Mouse (Mus musculus): ENCODE results near the gene Bbs9. TPM values are rescaled to one million over a fixed set of nuclear protein-coding genes. Genes with fewer than 3 reads are reported as not detected.

The Bbs9 gene
- polyA plus RNA-seq, 1 experiment from 2014 or later = 3.2 TPM

- ATAC-seq (ENCODE audit: low read depth) (no peak), DNase-seq (no peak)
- H3K9me3 ChIP-seq (replicated peaks) = no peaks in the 10 kb centered on the region
- H3K9ac ChIP-seq = no peak overlapping the region
- no peaks in the 10 kb centered on the region for H3K27me3 ChIP-seq
- WGBS (ENCODE audit: insufficient replicate concordance) = 74% methylated on average over 4 of the region's 4 CpGs
- no peak overlapping the region for H3K4me2 ChIP-seq
- peaks cover 17% of the 10 kb centered on the region for H3K4me1 ChIP-seq (replicated peaks)
- no peak overlapping the region for H3K27ac ChIP-seq
- no peaks in the 10 kb centered on the region for H3K36me3 ChIP-seq
- H3K4me3 ChIP-seq (replicated peaks) = no peak overlapping the region
Measured at GRCm38 (mm10) chr9:22678496-22678895, 203.0 kb downstream of the Bbs9 start.

- H3K27me3 ChIP-seq = no peaks in the 10 kb centered on the region
- WGBS (ENCODE audit: insufficient replicate concordance) = 72% methylated on average over 4 of the region's 4 CpGs
- DNase-seq (no peak), ATAC-seq (ENCODE audit: low read depth) (no peak; the same call in 1 of the 2 replicates)
- H3K9me3 ChIP-seq (replicated peaks) = no peaks in the 10 kb centered on the region
- no peak overlapping the region for H3K4me2 ChIP-seq
- no peak overlapping the region for H3K9ac ChIP-seq
- H3K36me3 ChIP-seq = no peaks in the 10 kb centered on the region
- no peak overlapping the region for H3K27ac ChIP-seq
- H3K4me1 ChIP-seq (replicated peaks) = peaks cover 20% of the 10 kb centered on the region
- no peak overlapping the region for H3K4me3 ChIP-seq (replicated peaks)
Measured at GRCm38 (mm10) chr9:22679485-22679884, 204.0 kb downstream of the Bbs9 start.

GRCm38 (mm10) chr9:22680031-22680430 lies 204.5 kb downstream of the Bbs9 start:
- Histone ChIP-seq H3K9me3 (replicated peaks) (no peaks in the 10 kb centered on the region), H3K27ac (no peak overlapping the region), H3K27me3 (no peaks in the 10 kb centered on the region), H3K4me1 (replicated peaks) (peaks cover 24% of the 10 kb centered on the region), H3K36me3 (no peaks in the 10 kb centered on the region), H3K4me2 (peak overlapping the region; percentile 28), H3K4me3 (replicated peaks) (no peak overlapping the region), H3K9ac (no peak overlapping the region)
- DNase-seq (no peak), ATAC-seq (ENCODE audit: low read depth) (peak; percentile 85)
- 36% methylated on average over 12 of the region's 12 CpGs for WGBS (ENCODE audit: insufficient replicate concordance)

DNA sequence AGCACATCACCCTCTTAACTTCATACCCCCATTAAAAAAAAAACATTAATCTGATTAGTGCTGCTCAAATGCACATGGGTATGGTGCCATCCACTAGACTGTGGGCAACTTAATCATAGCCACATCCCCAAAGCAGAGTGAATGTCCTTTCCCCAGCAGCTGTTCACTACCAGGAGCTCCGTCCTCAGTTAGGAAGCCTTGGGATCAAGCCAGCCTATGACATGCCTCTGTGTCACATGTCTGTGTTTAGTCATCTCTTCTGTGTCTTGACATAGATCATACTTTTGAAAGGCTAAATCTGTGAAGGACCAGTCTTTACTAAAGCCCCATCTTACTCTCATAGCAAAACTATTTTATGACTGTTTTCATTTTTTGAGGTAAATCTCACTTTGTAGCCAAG lies 205.0 kb downstream of the Bbs9 start:
- ATAC-seq (ENCODE audit: low read depth) (no peak), DNase-seq (no peak)
- peak overlapping the region; percentile 28 for H3K4me2 ChIP-seq

GRCm38 (mm10) chr9:22683786-22684185 lies 208.3 kb downstream of the Bbs9 start:
- no peak for ATAC-seq (ENCODE audit: low read depth)
- Histone ChIP-seq H3K36me3 (no peaks in the 10 kb centered on the region), H3K9ac (no peak overlapping the region), H3K27ac (no peak overlapping the region), H3K27me3 (no peaks in the 10 kb centered on the region), H3K4me3 (replicated peaks) (no peak overlapping the region), H3K4me1 (replicated peaks) (peaks cover 22% of the 10 kb centered on the region), H3K4me2 (no peak overlapping the region), H3K9me3 (replicated peaks) (no peaks in the 10 kb centered on the region)
- WGBS (ENCODE audit: insufficient replicate concordance) = 74% methylated on average over 3 of the region's 3 CpGs
- no peak for DNase-seq

More for the DNA sequence above, 205.0 kb downstream of the Bbs9 start:
- no peaks in the 10 kb centered on the region for H3K27me3 ChIP-seq
- no peaks in the 10 kb centered on the region for H3K9me3 ChIP-seq (replicated peaks)
- no peak overlapping the region for H3K27ac ChIP-seq
- H3K9ac ChIP-seq = no peak overlapping the region
- 83% methylated on average over 1 of the region's 1 CpGs for WGBS (ENCODE audit: insufficient replicate concordance)
- H3K4me1 ChIP-seq (replicated peaks) = peaks cover 27% of the 10 kb centered on the region
- H3K4me3 ChIP-seq (replicated peaks) = no peak overlapping the region
- no peaks in the 10 kb centered on the region for H3K36me3 ChIP-seq

- DNase-seq (no peak), ATAC-seq (ENCODE audit: low read depth) (no peak)
- Histone ChIP-seq H3K4me1 (replicated peaks) (peaks cover 9% of the 10 kb centered on the region), H3K27ac (no peak overlapping the region), H3K4me3 (replicated peaks) (no peak overlapping the region), H3K27me3 (no peaks in the 10 kb centered on the region), H3K9ac (no peak overlapping the region), H3K9me3 (replicated peaks) (no peaks in the 10 kb centered on the region), H3K36me3 (no peaks in the 10 kb centered on the region), H3K4me2 (no peak overlapping the region)
- 63% methylated on average over 6 of the region's 6 CpGs for WGBS (ENCODE audit: insufficient replicate concordance)
Measured at GRCm38 (mm10) chr9:22686765-22687472, 211.4 kb downstream of the Bbs9 start.

DNA sequence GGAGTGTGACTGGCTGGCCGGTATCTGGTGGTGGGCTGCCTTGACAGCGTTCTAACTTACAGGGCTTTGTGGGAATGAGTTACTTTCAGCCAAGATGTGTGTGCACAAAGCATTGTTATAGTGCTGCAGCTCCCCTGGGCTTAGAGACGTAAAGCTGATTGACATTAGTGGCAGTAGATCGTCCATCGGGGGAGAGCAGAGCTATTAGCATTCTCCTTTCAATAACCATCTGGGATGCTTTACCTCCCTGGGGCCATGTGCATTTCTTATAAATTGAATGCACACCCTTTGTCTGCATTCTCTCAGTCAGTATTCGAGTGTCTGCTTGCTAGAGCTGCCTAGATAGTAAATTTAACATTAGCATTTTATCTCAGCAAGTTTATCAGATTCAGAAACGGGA lies 214.7 kb downstream of the Bbs9 start:
- no peak overlapping the region for H3K4me2 ChIP-seq
- no peak for ATAC-seq (ENCODE audit: low read depth)
- H3K27me3 ChIP-seq = no peaks in the 10 kb centered on the region
- no peaks in the 10 kb centered on the region for H3K9me3 ChIP-seq (replicated peaks)
- H3K4me1 ChIP-seq (replicated peaks) = peaks cover under 1% of the 10 kb centered on the region
- no peak overlapping the region for H3K9ac ChIP-seq
- H3K4me3 ChIP-seq (replicated peaks) = no peak overlapping the region
- no peak for DNase-seq
- 65% methylated on average over 7 of the region's 7 CpGs for WGBS (ENCODE audit: insufficient replicate concordance)
- H3K36me3 ChIP-seq = no peaks in the 10 kb centered on the region
- H3K27ac ChIP-seq = no peak overlapping the region

DNA sequence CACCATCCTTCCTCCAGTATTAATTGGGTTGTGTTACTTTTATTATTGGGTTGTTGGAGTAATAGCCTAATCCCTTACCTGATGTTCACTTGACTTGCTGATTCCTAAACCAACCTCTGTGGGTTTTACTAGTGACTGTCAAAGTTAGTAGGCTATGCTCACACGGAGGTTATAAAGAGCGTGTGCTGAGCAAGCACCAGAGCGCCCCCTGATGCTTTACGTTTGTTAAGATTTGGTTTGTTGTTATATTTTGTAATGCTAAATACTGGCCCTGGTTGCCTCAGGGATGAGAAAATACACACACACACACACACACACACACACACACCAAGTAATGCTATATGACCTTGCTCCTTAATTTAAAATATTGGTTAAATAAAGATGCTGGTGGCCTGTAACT lies 219.9 kb downstream of the Bbs9 start:
- Histone ChIP-seq H3K27ac (no peak overlapping the region), H3K9ac (no peak overlapping the region), H3K4me2 (no peak overlapping the region), H3K27me3 (no peaks in the 10 kb centered on the region), H3K4me1 (replicated peaks) (no peaks in the 10 kb centered on the region; the same call in 1 of the 2 replicates), H3K36me3 (no peaks in the 10 kb centered on the region), H3K9me3 (replicated peaks) (no peaks in the 10 kb centered on the region), H3K4me3 (replicated peaks) (no peak overlapping the region)
- WGBS (ENCODE audit: insufficient replicate concordance) = 69% methylated on average over 4 of the region's 4 CpGs
- DNase-seq (no peak), ATAC-seq (ENCODE audit: low read depth) (no peak)

DNA sequence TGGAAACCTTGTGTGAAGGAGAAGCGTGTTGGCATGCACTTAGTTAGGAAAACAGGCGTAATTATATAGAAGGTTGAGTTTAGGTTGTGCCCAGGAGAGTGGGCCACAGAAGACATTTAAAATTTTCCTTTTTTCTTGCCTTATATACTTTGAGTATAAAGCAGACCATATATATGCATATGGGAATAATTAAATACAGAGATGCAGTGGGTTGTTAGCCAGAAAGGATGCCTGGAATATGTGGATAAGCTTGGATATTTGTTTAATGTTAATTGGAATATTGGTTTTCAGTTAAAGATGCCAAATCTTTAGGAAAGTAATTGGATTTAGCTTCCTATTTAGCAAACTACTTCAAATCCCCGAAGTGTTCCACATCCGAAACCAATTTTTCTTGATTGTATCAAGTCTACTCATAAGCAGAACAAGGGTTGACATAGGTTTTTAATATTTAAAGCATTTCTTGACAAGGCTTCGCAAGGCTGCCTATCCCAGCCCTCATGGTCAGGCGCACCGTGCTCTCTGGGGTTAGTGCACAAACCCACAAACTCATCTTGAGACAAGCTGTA lies 221.4 kb downstream of the Bbs9 start:
- no peak for ATAC-seq (ENCODE audit: low read depth)
- no peaks in the 10 kb centered on the region for H3K27me3 ChIP-seq
- H3K9me3 ChIP-seq (replicated peaks) = no peaks in the 10 kb centered on the region
- H3K4me2 ChIP-seq = no peak overlapping the region
- no peak overlapping the region for H3K9ac ChIP-seq
- no peak overlapping the region for H3K4me3 ChIP-seq (replicated peaks)
- no peaks in the 10 kb centered on the region for H3K36me3 ChIP-seq
- 77% methylated on average over 7 of the region's 7 CpGs for WGBS (ENCODE audit: insufficient replicate concordance)
- DNase-seq = no peak
- no peak overlapping the region for H3K27ac ChIP-seq
- H3K4me1 ChIP-seq (replicated peaks) = no peaks in the 10 kb centered on the region; the same call in 1 of the 2 replicates

- no peak overlapping the region for H3K4me3 ChIP-seq (replicated peaks)
- H3K9me3 ChIP-seq (replicated peaks) = no peaks in the 10 kb centered on the region
- no peaks in the 10 kb centered on the region for H3K36me3 ChIP-seq
- no peak for DNase-seq
- ATAC-seq (ENCODE audit: low read depth) = no peak
- H3K27me3 ChIP-seq = no peaks in the 10 kb centered on the region
- H3K4me1 ChIP-seq (replicated peaks) = peaks cover 8% of the 10 kb centered on the region
- WGBS (ENCODE audit: insufficient replicate concordance) = 54% methylated on average over 4 of the region's 4 CpGs
- no peak overlapping the region for H3K4me2 ChIP-seq
- no peak overlapping the region for H3K9ac ChIP-seq
- no peak overlapping the region for H3K27ac ChIP-seq
Measured at GRCm38 (mm10) chr9:22697811-22698210, 222.3 kb downstream of the Bbs9 start.

DNA sequence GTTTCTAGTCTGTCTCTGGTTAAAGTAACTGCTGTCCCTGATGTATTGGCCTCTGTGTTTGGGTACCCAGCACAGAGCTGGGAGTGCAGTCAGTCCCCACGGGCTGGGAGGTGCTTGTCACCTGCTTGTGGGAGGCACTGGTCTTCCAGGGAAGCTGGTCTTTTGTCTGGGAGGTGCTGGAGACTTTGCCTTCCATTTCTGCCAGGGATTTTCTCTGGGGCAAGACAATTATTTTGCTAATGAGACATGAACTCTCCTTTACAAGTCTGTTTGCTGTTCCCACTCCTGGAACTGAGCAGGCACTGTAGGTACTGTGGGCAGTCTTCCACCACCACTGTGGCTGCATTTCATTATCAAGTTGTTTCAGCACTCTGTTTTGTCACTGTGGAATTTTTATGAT lies 223.0 kb downstream of the Bbs9 start:
- Histone ChIP-seq H3K4me2 (no peak overlapping the region), H3K9me3 (replicated peaks) (peaks cover 2% of the 10 kb centered on the region; the same call in 1 of the 2 replicates), H3K9ac (no peak overlapping the region), H3K27ac (no peak overlapping the region), H3K36me3 (no peaks in the 10 kb centered on the region), H3K27me3 (no peaks in the 10 kb centered on the region), H3K4me1 (replicated peaks) (peaks cover 9% of the 10 kb centered on the region), H3K4me3 (replicated peaks) (no peak overlapping the region)
- ATAC-seq (ENCODE audit: low read depth) (no peak), DNase-seq (no peak)
- WGBS (ENCODE audit: insufficient replicate concordance) = 29% methylated on average over 1 of the region's 1 CpGs

DNA sequence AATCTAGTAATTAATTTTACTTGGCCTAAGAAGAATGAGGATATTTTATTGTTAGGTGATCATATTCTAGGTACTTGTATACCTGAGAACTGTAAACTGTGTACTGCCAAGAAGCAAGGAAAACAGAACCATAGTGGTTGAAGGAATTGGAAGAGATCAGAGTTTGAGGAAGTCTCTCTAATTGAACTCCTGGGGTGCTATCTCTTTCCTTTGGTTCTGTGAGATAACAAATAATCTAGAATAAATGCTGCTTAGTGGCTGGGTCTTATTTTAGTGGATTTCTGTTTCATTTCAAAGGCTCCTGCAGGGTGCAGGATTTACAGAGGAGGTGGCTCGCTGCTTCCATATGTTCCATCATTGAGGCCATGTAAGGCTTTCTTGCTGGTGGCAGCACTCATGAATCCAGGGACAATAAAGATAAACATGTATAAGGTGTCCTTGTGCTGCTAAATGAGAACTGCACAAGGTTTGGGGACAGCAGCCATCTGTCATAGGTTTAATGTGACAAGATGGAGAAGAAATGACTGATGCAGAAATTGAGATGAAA lies 226.6 kb downstream of the Bbs9 start:
- H3K27ac ChIP-seq = no peak overlapping the region
- no peak for DNase-seq
- peaks cover 5% of the 10 kb centered on the region; the same call in 1 of the 2 replicates for H3K9me3 ChIP-seq (replicated peaks)
- peaks cover 9% of the 10 kb centered on the region for H3K4me1 ChIP-seq (replicated peaks)
- 56% methylated on average over 1 of the region's 1 CpGs for WGBS (ENCODE audit: insufficient replicate concordance)
- H3K4me2 ChIP-seq = no peak overlapping the region
- H3K9ac ChIP-seq = no peak overlapping the region
- no peaks in the 10 kb centered on the region for H3K27me3 ChIP-seq
- H3K36me3 ChIP-seq = no peaks in the 10 kb centered on the region
- ATAC-seq (ENCODE audit: low read depth) = no peak
- no peak overlapping the region for H3K4me3 ChIP-seq (replicated peaks)
